In genomic region chr17:70989991-70990390, GRCm38 (mm10) we compare ENCODE assay signal across 8 mouse cellular contexts. TPM values are rescaled to one million over a fixed set of nuclear protein-coding genes. Genes with fewer than 3 reads are reported as not detected.
DNase-seq lines count a peak whose midpoint lies in the region; ATAC-seq and TF ChIP-seq lines count a peak whose summit lies in the region.

No protein-coding gene starts in this region.

- intact Hi-C loops in left cerebral cortex, postnatal 14 days (cut with DNase I) = no loop called here

- H3K27me3 ChIP-seq in forebrain, postnatal 0 days (ENCODE audit: insufficient read depth, low read length) = no peaks in the 10 kb centered on the region
- no peaks in the 10 kb centered on the region for H3K27me3 ChIP-seq in liver, embryonic 11.5 days (replicated peaks; ENCODE audit: control insufficient read depth, insufficient read depth, low read length)
- H3K27me3 ChIP-seq in neural tube, embryonic 12.5 days (replicated peaks) = no peaks in the 10 kb centered on the region

- H3K4me3 ChIP-seq in forebrain, postnatal 0 days (ENCODE audit: low read depth, low read length) = peak overlapping the region; percentile 96
- peak overlapping the region; percentile 64 for H3K4me3 ChIP-seq in liver, embryonic 11.5 days (ENCODE audit: low read depth, low read length)
- H3K4me3 ChIP-seq in neural tube, embryonic 12.5 days = peak overlapping the region; percentile 96

- TF ChIP-seq CTCF in forebrain, postnatal 0 days (IDR thresholded peaks at IDR 0.05; ENCODE audit: low read depth) = no peak

- peak; percentile 44 to 53 for DNase-seq in left cerebral cortex, postnatal 14 days (ENCODE audit: low spot score in 2 of 2)
- no peak for DNase-seq in left cerebral cortex, adult 11 months (ENCODE audit: low spot score)
- peak; percentile 77 for DNase-seq in ZHBTc4 (ENCODE audit: low read depth, low spot score)
- peak; percentile 73 for DNase-seq in forebrain, postnatal 0 days
- DNase-seq in liver, embryonic 11.5 days (ENCODE audit: low spot score) = no peak
- DNase-seq in ovary, postnatal 36 days (ENCODE audit: low spot score) = no peak
- DNase-seq in cerebellum, adult 11-12 months = no peak

- no peaks in the 10 kb centered on the region for H3K9me3 ChIP-seq in forebrain, postnatal 0 days (ENCODE audit: low read length)
- H3K9me3 ChIP-seq in liver, embryonic 11.5 days (ENCODE audit: control insufficient read depth, low read length) = no peaks in the 10 kb centered on the region
- no peaks in the 10 kb centered on the region for H3K9me3 ChIP-seq in neural tube, embryonic 12.5 days

- peak; percentile 76 for ATAC-seq in forebrain, postnatal 0 days
- ATAC-seq in liver, embryonic 11.5 days (replicated peaks; ENCODE audit: low FRiP score) = peak; percentile 56
- ATAC-seq in neural tube, embryonic 12.5 days (ENCODE audit: low FRiP score, low read depth) = peak; percentile 77

- peak overlapping the region; percentile 96 for H3K9ac ChIP-seq in forebrain, postnatal 0 days
- peak overlapping the region; percentile 64 for H3K9ac ChIP-seq in liver, embryonic 11.5 days (ENCODE audit: low read depth, low read length)
- peak overlapping the region; percentile 94 for H3K9ac ChIP-seq in neural tube, embryonic 12.5 days

- peak overlapping the region; percentile 60 for H3K4me2 ChIP-seq in forebrain, postnatal 0 days (ENCODE audit: low read depth)
- peak overlapping the region; percentile 83 for H3K4me2 ChIP-seq in liver, embryonic 11.5 days
- H3K4me2 ChIP-seq in neural tube, embryonic 12.5 days (replicated peaks) = peak overlapping the region; percentile 78

- no peaks in the 10 kb centered on the region for H3K36me3 ChIP-seq in forebrain, postnatal 0 days (ENCODE audit: insufficient read depth)
- peaks cover 22% of the 10 kb centered on the region for H3K36me3 ChIP-seq in liver, embryonic 11.5 days (ENCODE audit: control insufficient read depth, insufficient read depth, low read length)
- peaks cover 21% of the 10 kb centered on the region for H3K36me3 ChIP-seq in neural tube, embryonic 12.5 days

- H3K4me1 ChIP-seq in forebrain, postnatal 0 days (ENCODE audit: insufficient read depth) = peaks cover 9% of the 10 kb centered on the region; the same call in 1 of the 2 replicates
- peaks cover 21% of the 10 kb centered on the region for H3K4me1 ChIP-seq in liver, embryonic 11.5 days (replicated peaks; ENCODE audit: control insufficient read depth, insufficient read depth, low read length)
- H3K4me1 ChIP-seq in neural tube, embryonic 12.5 days = peaks cover 23% of the 10 kb centered on the region

- under 1% methylated on average over 24 of the region's 24 CpGs for WGBS in forebrain, postnatal 0 days
- under 1% methylated on average over 24 of the region's 24 CpGs for WGBS in liver, embryonic 11.5 days
- WGBS in neural tube, embryonic 12.5 days = 2% methylated on average over 24 of the region's 24 CpGs

- peak overlapping the region; percentile 89 for H3K27ac ChIP-seq in forebrain, postnatal 0 days (ENCODE audit: low read depth, low read length)
- peak overlapping the region; percentile 87 for H3K27ac ChIP-seq in liver, embryonic 11.5 days (ENCODE audit: low read depth, low read length)
- H3K27ac ChIP-seq in neural tube, embryonic 12.5 days = peak overlapping the region; percentile 81

RNA-seq across cellular contexts. Expression of gene Myom1, which starts 12.4 kb away (rescaled TPM):
- 1 to 10 TPM; 4.6 to 5.5 TPM for total RNA-seq in left cerebral cortex, postnatal 14 days (2021)
- 1.5 and 2.0 TPM in 2 replicates for total RNA-seq in forebrain, postnatal 0 days (2014; rRNA removed)
- polyA plus RNA-seq in forebrain, postnatal 0 days (2015; fragmentation: Nextera tagmentation; extraction: Ambion mirVana) = 0.52 and 1.2 TPM in 2 replicates
- 5.8 and 7.3 TPM in 2 replicates for polyA plus RNA-seq in liver, embryonic 11.5 days (2014; fragmentation: Nextera tagmentation; extraction: Ambion mirVana)
- polyA plus RNA-seq in neural tube, embryonic 12.5 days (2016; fragmentation: Nextera tagmentation; extraction: Ambion mirVana) = 2.8 and 4.7 TPM in 2 replicates

RNA-seq across cellular contexts. Expression of gene Myl12a, which starts 12.7 kb away (rescaled TPM):
- 10 to 100 TPM; 47.2 to 48.0 TPM for total RNA-seq in left cerebral cortex, postnatal 14 days (2021)
- total RNA-seq in forebrain, postnatal 0 days (2014; rRNA removed) = 35.6 and 37.0 TPM in 2 replicates
- 80.4 and 80.8 TPM in 2 replicates for polyA plus RNA-seq in forebrain, postnatal 0 days (2015; fragmentation: Nextera tagmentation; extraction: Ambion mirVana)
- 428 and 442 TPM in 2 replicates for polyA plus RNA-seq in liver, embryonic 11.5 days (2014; fragmentation: Nextera tagmentation; extraction: Ambion mirVana)
- 289 and 292 TPM in 2 replicates for polyA plus RNA-seq in neural tube, embryonic 12.5 days (2016; fragmentation: Nextera tagmentation; extraction: Ambion mirVana)

Comparison
In these comparisons a context has a peak if more than half of its experiments do, and no peak if none do; other contexts are left out.
1. DNase-seq: peak in left cerebral cortex, postnatal 14 days (2 of 2), ZHBTc4 (single experiment) and forebrain, postnatal 0 days (single experiment); none in left cerebral cortex, adult 11 months (single experiment), liver, embryonic 11.5 days (single experiment), ovary, postnatal 36 days (single experiment) and cerebellum, adult 11-12 months (single experiment).
2. Peak in every context shown above with its lines, with median percentiles within 50 percentile points of each other: ATAC-seq, H3K27ac ChIP-seq, H3K4me2 ChIP-seq, H3K4me3 ChIP-seq and H3K9ac ChIP-seq.